Mouse (Mus musculus) embryonic stem cell, embryonic (primary cell): ENCODE measurements at regions not wholly inside any gene's neighbourhood (a gene's known extent, or its start where the extent isn't known, plus 50 kb on each side); places are given as distances from the start of the nearest gene placed in this dataset.

Experiments
- CTCF ChIA-PET, 4 experiments: fragments of 300-600 bp in 2 of 4; fragments of 350-600 bp in 2 of 4; sonication (Branson Sonifier 250); formaldehyde crosslinking; loops; one replicate each; lab custom pipeline; 2022; ENCODE audit warnings: inconsistent platforms in 2 of 4; lab: Charles Lee
- POLR2A ChIA-PET, 4 experiments: fragments of 300-600 bp in 2 of 4; fragments of 350-600 bp in 2 of 4; sonication (Branson Sonifier 250); formaldehyde crosslinking; loops; one replicate each; lab custom pipeline; 2022; ENCODE audit warnings: antibody characterized with exemption in 4 of 4, inconsistent platforms in 1 of 4; lab: Charles Lee

DNA sequence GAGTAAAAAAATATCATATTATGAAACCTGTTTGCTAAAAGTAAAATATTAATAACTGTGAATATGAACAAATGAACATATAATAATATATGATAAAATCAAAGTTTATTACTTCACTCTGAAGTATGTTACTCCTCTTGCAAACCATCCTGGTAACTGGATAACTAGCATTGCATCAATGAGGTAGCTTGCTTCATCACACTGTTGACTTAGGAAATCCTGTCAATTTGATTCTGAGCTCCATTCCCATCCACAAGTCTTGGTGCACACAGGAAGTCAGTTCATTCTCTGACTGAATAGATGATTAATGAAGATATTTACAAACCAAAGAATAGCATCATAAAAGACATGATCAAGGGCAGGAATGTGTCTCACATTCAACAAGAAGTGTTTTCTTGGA, 286.9 kb upstream of the Gprin3 start:
- ChIA-PET POLR2A (no interaction called here), CTCF (no interaction called here)

DNA sequence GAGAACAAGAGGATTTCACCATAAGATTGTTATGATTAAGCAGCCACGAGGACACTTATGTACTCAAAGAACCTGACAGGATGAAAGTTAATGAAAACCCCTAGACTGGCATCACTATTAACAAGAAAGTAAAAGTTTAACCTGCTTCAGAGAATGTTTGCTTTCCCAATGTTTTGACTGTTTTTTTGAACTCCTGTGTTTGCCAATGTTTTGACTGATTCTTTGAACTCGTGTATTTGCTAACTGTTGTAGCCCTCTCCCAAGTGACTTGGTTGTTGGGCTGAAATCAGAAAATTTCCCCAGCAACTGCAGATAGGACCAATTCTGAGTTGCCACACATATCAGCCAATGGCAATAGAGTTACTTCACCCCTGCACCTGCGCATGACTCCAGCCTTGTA, 258.9 kb upstream of the Gprin3 start:
- POLR2A ChIA-PET = no interaction called here
- CTCF ChIA-PET = no interaction called here

DNA sequence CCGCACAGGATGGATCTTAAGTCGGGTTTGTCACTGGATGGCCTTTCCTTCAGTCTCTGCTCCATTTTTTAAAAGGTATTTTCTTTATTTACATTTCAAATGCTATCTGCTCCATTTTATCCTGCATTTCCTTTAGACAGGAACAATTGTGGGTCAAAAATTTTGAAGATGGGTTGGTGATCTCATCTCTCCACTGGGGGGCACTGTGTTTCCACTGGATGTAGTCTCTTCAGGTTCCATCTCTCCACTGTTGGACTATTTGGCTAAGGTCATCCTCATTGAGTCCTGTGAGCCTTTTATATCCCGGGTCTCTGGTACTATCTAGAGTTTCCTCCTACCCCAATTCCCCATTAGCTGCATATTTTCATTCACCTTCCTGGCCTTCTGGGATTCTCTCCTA, 241.3 kb upstream of the Gprin3 start:
- CTCF ChIA-PET = interaction anchor here in 1 of 4 experiments (0.6 kb wide), 3 partner anchors 58 to 417 kb away, joined by 3 to 6 read pairs (median 3); no protein-coding TSS in a partner anchor
- POLR2A ChIA-PET = no interaction called here
